Comparison of ENCODE assay signal across 23 mouse cellular contexts in the genomic region with DNA sequence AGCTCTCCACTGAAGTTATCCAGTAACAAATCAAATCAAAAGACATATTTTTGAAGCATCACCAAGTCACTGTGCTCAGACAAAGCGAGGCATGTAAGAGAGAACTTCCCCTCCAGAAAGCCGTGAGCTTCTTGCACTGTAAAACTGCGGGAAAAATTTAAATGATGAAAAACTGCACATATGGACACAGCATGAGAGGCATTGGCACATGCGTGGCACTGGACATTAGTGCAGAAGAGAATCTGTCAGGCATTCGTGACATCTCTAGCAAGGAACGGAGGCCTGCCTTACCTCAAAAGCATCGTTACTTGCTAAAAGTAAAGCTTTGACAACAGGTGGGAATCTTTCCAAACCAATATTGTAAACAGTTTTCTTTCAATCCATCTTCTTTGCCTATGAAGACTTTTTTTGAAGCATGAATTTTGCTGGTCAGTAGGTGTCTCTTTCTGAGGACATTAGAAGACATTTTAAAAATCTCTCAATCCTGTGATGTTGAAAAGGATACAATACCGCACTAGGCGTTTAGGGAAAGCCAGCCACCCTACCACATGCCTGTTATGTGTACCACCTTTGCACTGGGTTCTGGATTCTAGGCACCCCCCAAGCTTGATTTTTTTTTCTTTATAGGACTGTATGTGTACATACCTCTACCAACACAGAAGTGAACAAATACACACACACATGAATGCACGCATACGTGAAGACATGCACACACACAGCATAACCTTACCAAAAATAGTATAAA.
A peak's percentile ranks its signal among the peaks of the same experiment; 100 is the strongest.
DNase-seq lines count a peak whose midpoint lies in the region; ATAC-seq lines count a peak whose summit lies in the region.
"Had no signal": no experiment of that assay in that cellular context is flagged by ENCODE, and none has a peak within 500 bp of the region (broad histone marks: within the 10 kb centered on the region; RNA-seq: fewer than 3 reads in every experiment).

No protein-coding gene starts in this region.

- H3K27ac ChIP-seq in lung, embryonic 15.5 days: peak overlapping the region; percentile 15; the same call in 1 of the 2 replicates
- peak overlapping the region; percentile 30 for H3K27ac ChIP-seq in embryonic facial prominence, embryonic 10.5 days (replicated peaks)
- peak overlapping the region; percentile 53 for H3K27ac ChIP-seq in limb, embryonic 11.5 days (replicated peaks; ENCODE audit: low read depth, low read length)
- H3K27ac ChIP-seq: heart, embryonic 13.5 days; hindbrain, embryonic 13.5 days; intestine, embryonic 15.5 days; left cerebral cortex, adult 2 months; midbrain, embryonic 13.5 days had no signal

- 64% methylated on average over 11 of the region's 11 CpGs for WGBS in lung, embryonic 15.5 days
- 71% methylated on average over 11 of the region's 11 CpGs for WGBS in embryonic facial prominence, embryonic 10.5 days
- 52% methylated on average over 11 of the region's 11 CpGs for WGBS in limb, embryonic 11.5 days

- H3K4me3 ChIP-seq in lung, embryonic 15.5 days: no peak overlapping the region
- H3K4me3 ChIP-seq in embryonic facial prominence, embryonic 10.5 days: no peak overlapping the region
- H3K4me3 ChIP-seq in limb, embryonic 11.5 days (ENCODE audit: low read depth, low read length): no peak overlapping the region
- H3K4me3 ChIP-seq: erythroblast, embryonic 14.5 days; hindbrain, embryonic 13.5 days; intestine, embryonic 15.5 days; left cerebral cortex, adult 2 months; midbrain, embryonic 13.5 days had no signal

- no peak overlapping the region for H3K4me2 ChIP-seq in lung, embryonic 15.5 days
- H3K4me2 ChIP-seq in limb, embryonic 11.5 days (ENCODE audit: low read depth, severe bottlenecking): no peak overlapping the region

- H3K9me3 ChIP-seq in lung, embryonic 15.5 days: no peaks in the 10 kb centered on the region
- H3K9me3 ChIP-seq in embryonic facial prominence, embryonic 10.5 days: no peaks in the 10 kb centered on the region
- no peaks in the 10 kb centered on the region for H3K9me3 ChIP-seq in limb, embryonic 11.5 days (ENCODE audit: control insufficient read depth, low read length)
- H3K9me3 ChIP-seq: heart, embryonic 13.5 days; hindbrain, embryonic 13.5 days; intestine, embryonic 15.5 days; midbrain, embryonic 13.5 days had no signal

- no peaks in the 10 kb centered on the region for H3K27me3 ChIP-seq in lung, embryonic 15.5 days
- H3K27me3 ChIP-seq in embryonic facial prominence, embryonic 10.5 days (replicated peaks; ENCODE audit: low read depth, poor library complexity, severe bottlenecking): no peaks in the 10 kb centered on the region
- no peaks in the 10 kb centered on the region for H3K27me3 ChIP-seq in limb, embryonic 11.5 days (ENCODE audit: control insufficient read depth, insufficient read depth, low read length)
- H3K27me3 ChIP-seq: heart, embryonic 13.5 days; hindbrain, embryonic 13.5 days; intestine, embryonic 15.5 days; midbrain, embryonic 13.5 days had no signal

- H3K9ac ChIP-seq in lung, embryonic 15.5 days: no peak overlapping the region
- H3K9ac ChIP-seq in limb, embryonic 11.5 days (ENCODE audit: low read length): no peak overlapping the region
- H3K9ac ChIP-seq: hindbrain, embryonic 13.5 days; intestine, embryonic 15.5 days; midbrain, embryonic 13.5 days had no signal

- DNase-seq in cerebellum, postnatal 10 days: peak; percentile 53 to 65
- DNase-seq in cerebellum, adult 8-10 months: no peak
- no peak for DNase-seq in lung, postnatal 25 days (ENCODE audit: low spot score)
- DNase-seq in embryonic facial prominence, embryonic 10.5 days (ENCODE audit: low spot score): no peak
- peak; percentile 30 for DNase-seq in limb, embryonic 11.5 days (ENCODE audit: low spot score)
- no peak for DNase-seq in frontal cortex, adult 2 months (ENCODE audit: extremely low spot score in 1 of 2, low spot score in 1 of 2)
- no peak for DNase-seq in thymus, postnatal 36 days
- DNase-seq: adrenal gland, postnatal 10 days; cerebellum, adult 11 months; kidney, adult 9 months; kidney, postnatal 4 days; layer of hippocampus, adult 9-11 months; liver; right cerebral cortex, postnatal 14 days had no signal

- no peak for ATAC-seq in lung, embryonic 15.5 days (ENCODE audit: borderline replicate concordance, extremely low read depth, low FRiP score, low TSS enrichment)
- ATAC-seq in limb, embryonic 11.5 days (ENCODE audit: insufficient number of reproducible peaks, low FRiP score, low TSS enrichment, low read depth): no peak
- ATAC-seq: activated CD4-positive, CD25-positive, alpha-beta regulatory T cell, adult 4 months; forebrain, embryonic 14.5 days; intestine, embryonic 15.5 days had no signal

- H3K4me1 ChIP-seq in lung, embryonic 15.5 days: peaks cover 7% of the 10 kb centered on the region; the same call in 1 of the 2 replicates
- H3K4me1 ChIP-seq in embryonic facial prominence, embryonic 10.5 days: peaks cover 38% of the 10 kb centered on the region
- H3K4me1 ChIP-seq in limb, embryonic 11.5 days (ENCODE audit: control insufficient read depth, insufficient read depth, low read length): peaks cover 12% of the 10 kb centered on the region

- no peaks in the 10 kb centered on the region for H3K36me3 ChIP-seq in lung, embryonic 15.5 days
- H3K36me3 ChIP-seq in embryonic facial prominence, embryonic 10.5 days (replicated peaks): no peaks in the 10 kb centered on the region
- no peaks in the 10 kb centered on the region for H3K36me3 ChIP-seq in limb, embryonic 11.5 days (ENCODE audit: control insufficient read depth, insufficient read depth, low read length)
- H3K36me3 ChIP-seq: heart, embryonic 13.5 days; hindbrain, embryonic 13.5 days; intestine, embryonic 15.5 days; midbrain, embryonic 13.5 days had no signal

Comparison
In these comparisons a context has a peak if more than half of its experiments do, and no peak if none do; other contexts are left out.
1. DNase-seq: peak in cerebellum, postnatal 10 days (2 of 2) and limb, embryonic 11.5 days (single experiment); none in cerebellum, adult 8-10 months (single experiment), lung, postnatal 25 days (single experiment), embryonic facial prominence, embryonic 10.5 days (single experiment), frontal cortex, adult 2 months (0 of 2) and thymus, postnatal 36 days (0 of 2).
2. Peak in every context shown above with its lines, with median percentiles within 50 percentile points of each other: H3K27ac ChIP-seq.